Mouse (Mus musculus) adrenal gland, postnatal 10 days (tissue): Measurements from ENCODE around the gene Flad1. TPM values are rescaled to one million over a fixed set of nuclear protein-coding genes. Genes with fewer than 3 reads are reported as not detected.

Experiments used
- DNase-seq: peaks from one replicate; pipeline ENCODE4 v3.0.0; 2021; ENCODE audit warnings: mixed read lengths
- total RNA-seq, 2 experiments: library from RNA; stranded (reverse); gene quantifications; 2 replicates each; pipeline ENCODE4 v1.2.3; 2021

The Flad1 gene
- total RNA-seq, 2 experiments from 2014 or later: 49.4 to 54.6 TPM

GRCm38 (mm10) chr3:89395806-89396653 lies 15.6 kb downstream of the Flad1 start:
- DNase-seq: peak; percentile 78

GRCm38 (mm10) chr3:89395419-89395805 lies 16.3 kb downstream of the Flad1 start:
- peak; percentile 48 for DNase-seq

DNA sequence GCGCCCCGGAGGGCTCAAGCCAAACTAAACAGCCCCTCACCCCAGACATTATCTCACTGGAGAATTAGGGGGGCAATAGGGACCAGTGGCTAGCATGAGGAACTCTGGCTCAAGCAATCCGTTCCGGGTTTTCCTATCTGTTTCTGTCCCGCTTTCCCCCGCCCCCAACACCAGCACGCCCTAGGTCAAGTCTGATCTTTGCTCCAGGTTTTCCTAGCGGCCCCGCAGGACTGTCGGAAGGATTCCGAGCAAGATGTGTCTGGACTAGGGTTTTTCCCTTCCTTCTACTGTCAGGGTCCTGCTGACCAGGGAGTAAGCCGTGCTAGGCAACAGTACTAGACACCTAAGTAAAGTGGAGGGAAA lies 16.8 kb downstream of the Flad1 start:
- DNase-seq: peak; percentile 86

DNA sequence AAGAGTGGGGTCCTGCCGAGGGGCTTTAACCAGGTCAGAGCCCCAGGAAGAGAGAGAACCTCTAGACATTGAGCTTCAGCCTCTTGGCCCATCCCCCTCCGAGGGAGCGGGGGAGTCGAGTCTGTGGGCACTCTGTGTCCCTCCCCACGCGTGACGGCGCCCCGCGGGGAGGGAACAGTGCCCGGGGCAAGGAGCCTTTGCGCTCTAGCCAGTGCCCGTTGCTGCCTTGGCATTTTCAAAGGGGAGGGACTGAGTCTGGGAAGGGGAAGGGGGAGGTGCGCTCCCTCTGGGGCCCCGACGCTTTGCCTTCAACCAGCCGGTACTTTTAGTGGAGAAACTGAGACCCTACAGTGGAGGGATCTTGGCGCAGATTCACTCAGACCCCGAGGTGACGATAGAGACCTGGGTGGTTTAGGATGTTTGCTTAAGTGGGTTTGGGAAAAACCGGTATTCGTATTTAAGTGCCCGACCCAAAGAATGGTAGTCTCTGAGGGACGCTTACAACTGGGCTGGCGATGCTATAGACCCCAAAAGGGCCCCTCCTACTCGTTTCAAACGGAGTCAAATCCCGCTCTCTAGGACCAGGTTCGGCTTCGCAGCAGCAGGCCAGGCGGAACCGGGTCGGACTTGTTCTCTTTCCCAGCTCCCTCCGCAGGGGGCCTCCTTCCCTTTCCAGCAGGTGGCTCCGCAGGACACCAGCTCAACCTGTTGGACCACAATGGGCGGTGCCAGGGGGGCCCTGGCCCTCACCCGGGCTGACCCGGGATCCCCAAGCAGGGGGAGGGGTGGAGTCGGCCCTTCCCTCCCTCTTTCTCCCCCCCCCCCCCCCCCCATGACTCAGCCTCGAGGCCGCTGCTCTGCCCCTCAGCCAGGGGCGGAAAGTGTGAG lies 17.4 kb downstream of the Flad1 start, which contains the start of gene Zbtb7b:
Gene Zbtb7b (minus strand): TSS at position 771 of the 888 bp plus-strand sequence.
- DNase-seq: peak; percentile 89

- DNase-seq: peak; percentile 99
These were observed 18.1 kb downstream of the Flad1 start for GRCm38 (mm10) chr3:89393605-89394004.

DNA sequence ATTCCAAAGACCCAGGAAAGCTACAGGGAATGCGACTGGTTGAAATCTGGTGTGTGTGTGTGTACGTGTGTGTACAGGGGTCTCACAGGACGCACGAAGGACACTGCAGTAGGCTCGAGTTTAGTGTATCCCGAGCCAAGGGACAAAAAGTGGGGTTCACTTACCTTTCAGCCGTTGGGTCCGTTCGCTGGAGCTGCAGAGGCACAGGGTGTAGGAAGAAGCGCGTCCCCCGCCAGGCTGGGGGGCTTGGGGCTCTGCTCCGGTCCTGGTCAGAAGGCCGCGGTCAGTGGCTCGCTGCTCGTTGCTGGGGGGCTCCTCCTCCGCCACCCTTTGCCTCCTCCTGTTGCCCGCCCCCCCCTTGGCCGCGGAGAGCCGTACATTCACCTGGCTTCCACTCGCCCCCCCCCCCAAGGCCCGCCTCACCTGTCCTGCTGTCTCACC lies 18.8 kb downstream of the Flad1 start:
- peak; percentile 59 for DNase-seq

DNA sequence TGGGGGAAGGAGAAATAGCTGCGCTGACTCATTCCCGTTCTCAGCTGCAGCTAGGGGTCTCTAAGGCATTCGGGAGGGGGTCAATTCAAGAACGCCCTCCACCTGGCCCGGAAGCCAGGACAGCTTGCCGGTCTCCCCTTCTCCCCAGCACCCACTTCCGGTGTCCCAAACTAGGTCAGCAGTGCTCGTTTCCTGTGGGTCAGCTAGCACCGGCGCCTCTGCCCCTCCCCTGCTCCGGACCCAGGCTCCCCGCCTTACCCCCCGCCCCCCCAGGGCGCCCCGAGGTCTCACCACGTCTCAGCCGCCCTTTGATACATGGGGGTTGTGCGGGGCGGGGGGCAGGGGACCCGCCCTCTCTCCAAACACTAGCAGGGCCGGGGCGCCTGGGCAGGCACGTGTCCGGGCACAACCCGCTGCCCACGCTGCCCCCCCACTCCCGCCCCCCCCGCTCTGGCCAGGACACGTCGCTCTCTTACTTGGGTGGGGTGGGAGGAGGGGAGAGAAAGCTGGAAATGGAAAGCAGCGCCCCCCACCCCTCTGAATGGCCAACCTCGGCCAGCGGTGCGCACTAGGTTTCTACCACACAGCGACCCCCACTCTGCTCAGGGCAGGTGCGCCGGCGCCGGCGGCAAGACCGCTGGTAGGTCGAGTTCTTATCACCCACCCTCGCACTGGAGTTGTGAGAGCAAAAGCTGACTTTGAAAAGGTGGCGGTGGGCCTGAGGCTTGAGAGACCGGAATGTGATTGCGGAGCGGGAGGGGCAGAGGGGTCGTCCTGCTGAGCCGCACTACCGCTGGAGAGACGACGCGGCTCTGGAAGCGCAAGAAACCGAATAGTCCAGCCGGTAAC lies 19.8 kb downstream of the Flad1 start:
- peak; percentile 86 for DNase-seq

- DNase-seq: peak; percentile 64
These were observed 20.7 kb downstream of the Flad1 start for GRCm38 (mm10) chr3:89390699-89391662.

DNA sequence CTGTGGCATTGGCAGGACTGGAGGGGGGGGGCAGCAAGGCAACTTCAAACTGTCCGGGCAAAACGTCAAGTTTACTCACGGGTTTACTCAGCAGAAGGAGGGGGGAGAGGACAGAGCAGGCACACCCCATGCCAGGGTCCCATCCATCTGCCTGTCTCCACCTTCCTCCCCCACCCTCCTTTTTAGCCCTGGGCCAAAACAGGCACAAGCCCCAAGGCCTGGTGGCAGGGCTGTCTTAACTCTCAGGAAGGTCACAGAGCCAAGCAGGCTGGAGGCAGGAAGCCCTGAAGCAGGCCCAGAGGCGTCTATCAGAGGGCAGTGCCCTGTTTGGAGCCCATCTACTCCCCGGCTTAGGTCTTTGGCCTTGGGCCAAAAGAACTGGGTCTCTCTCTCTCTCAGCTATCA lies 21.6 kb downstream of the Flad1 start:
- DNase-seq: peak; percentile 82

- no peak for DNase-seq
These were observed 22.5 kb downstream of the Flad1 start for GRCm38 (mm10) chr3:89388901-89389740.

- DNase-seq: peak; percentile 82
These were observed 23.4 kb downstream of the Flad1 start for GRCm38 (mm10) chr3:89388134-89388881.

DNA sequence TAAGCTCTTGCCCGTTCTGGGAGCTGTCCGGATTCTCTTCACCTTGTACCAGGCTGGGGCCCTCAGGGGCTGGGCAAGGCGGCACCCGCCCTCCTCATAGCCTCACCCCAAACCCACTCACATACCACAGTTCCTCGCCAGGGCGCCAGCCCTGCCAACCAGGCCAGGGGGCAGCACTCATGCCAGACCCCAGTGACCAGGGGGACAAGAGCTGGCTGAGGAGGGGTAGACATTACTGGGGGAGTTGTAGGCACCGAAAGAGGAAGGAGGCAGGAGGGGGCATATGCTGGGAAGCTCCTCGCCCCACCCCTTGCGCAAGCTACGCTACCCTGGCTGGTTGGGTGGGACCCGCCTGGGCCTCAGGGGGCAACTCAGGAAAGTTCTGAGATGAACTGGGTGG lies 24.0 kb downstream of the Flad1 start:
- DNase-seq: peak; percentile 72

GRCm38 (mm10) chr3:89386438-89387420 lies 24.9 kb downstream of the Flad1 start:
- peak; percentile 66 for DNase-seq

- DNase-seq: no peak
These were observed 26.2 kb downstream of the Flad1 start for GRCm38 (mm10) chr3:89385451-89385850.

- no peak for DNase-seq
These were observed 27.2 kb downstream of the Flad1 start for GRCm38 (mm10) chr3:89384331-89385076.

- no peak for DNase-seq
These were observed 27.9 kb downstream of the Flad1 start for GRCm38 (mm10) chr3:89383651-89384255.

- no peak for DNase-seq
These were observed 28.7 kb downstream of the Flad1 start for GRCm38 (mm10) chr3:89382950-89383349.
